Mouse (Mus musculus): ENCODE data around the gene Pkdcc. TPM values are rescaled to one million over a fixed set of nuclear protein-coding genes. Genes with fewer than 3 reads are reported as not detected.

Gene Pkdcc
- polyA plus RNA-seq, 1 experiment from 2014 or later = 10.7 TPM

DNA sequence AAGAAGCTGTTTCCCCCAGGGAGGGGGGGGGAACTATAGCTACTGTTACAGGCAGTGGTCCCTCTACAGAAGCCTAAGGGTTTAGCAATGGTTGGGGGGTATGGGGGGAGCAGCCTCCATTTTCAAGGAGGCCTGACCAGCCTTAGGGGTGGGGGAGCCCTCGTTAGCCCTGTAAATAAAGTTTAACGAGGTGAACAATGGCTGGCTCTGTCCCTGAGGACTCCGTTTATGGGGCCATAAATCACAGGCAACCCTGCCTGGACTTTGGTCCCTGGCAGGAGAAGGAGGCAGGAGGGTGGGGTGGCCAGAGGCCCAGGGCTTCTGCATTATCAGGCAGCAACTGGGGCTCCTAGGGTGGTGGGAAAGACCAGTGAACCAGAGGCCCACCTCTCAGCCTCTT, 7.6 kb downstream of the Pkdcc start:
- H3K36me3 ChIP-seq = peaks cover 40% of the 10 kb centered on the region
- H3K4me1 ChIP-seq (replicated peaks) = peaks cover 62% of the 10 kb centered on the region
- H3K4me2 ChIP-seq = no peak overlapping the region
- no peak for ATAC-seq (replicated peaks; ENCODE audit: insufficient number of reproducible peaks, insufficient read depth, low FRiP score, low read depth)
- WGBS = 62% methylated on average over 3 of the region's 3 CpGs
- H3K9ac ChIP-seq = 0 out of 2 replicates have a peak overlapping the region, but pooled peaks have one; percentile 6
- H3K9me3 ChIP-seq (replicated peaks) = no peaks in the 10 kb centered on the region
- H3K4me3 ChIP-seq = no peak overlapping the region
- H3K27me3 ChIP-seq = no peaks in the 10 kb centered on the region
- H3K27ac ChIP-seq = 0 out of 2 replicates have a peak overlapping the region, but pooled peaks have one; percentile 96

- Histone ChIP-seq H3K27me3 (no peaks in the 10 kb centered on the region), H3K9ac (no peak overlapping the region), H3K9me3 (replicated peaks) (no peaks in the 10 kb centered on the region), H3K4me3 (no peak overlapping the region), H3K4me1 (replicated peaks) (peaks cover 44% of the 10 kb centered on the region), H3K36me3 (peaks cover 40% of the 10 kb centered on the region), H3K27ac (0 out of 2 replicates have a peak overlapping the region, but pooled peaks have one; percentile 25), H3K4me2 (no peak overlapping the region)
- 71% methylated on average over 13 of the region's 13 CpGs for WGBS
- no peak for ATAC-seq (replicated peaks; ENCODE audit: insufficient number of reproducible peaks, insufficient read depth, low FRiP score, low read depth)
These were observed 9.4 kb downstream of the Pkdcc start for GRCm38 (mm10) chr17:83224451-83224971.

GRCm38 (mm10) chr17:83226395-83226986, 11.4 kb downstream of the Pkdcc start:
- H3K4me3 ChIP-seq = no peak overlapping the region
- H3K9me3 ChIP-seq (replicated peaks) = no peaks in the 10 kb centered on the region
- H3K36me3 ChIP-seq = peaks cover 40% of the 10 kb centered on the region
- peak overlapping the region; percentile 33 for H3K27ac ChIP-seq
- H3K4me1 ChIP-seq (replicated peaks) = peaks cover 33% of the 10 kb centered on the region
- no peaks in the 10 kb centered on the region for H3K27me3 ChIP-seq
- H3K4me2 ChIP-seq = no peak overlapping the region
- 77% methylated on average over 8 of the region's 8 CpGs for WGBS
- no peak for ATAC-seq (replicated peaks; ENCODE audit: insufficient number of reproducible peaks, insufficient read depth, low FRiP score, low read depth)
- no peak overlapping the region for H3K9ac ChIP-seq

DNA sequence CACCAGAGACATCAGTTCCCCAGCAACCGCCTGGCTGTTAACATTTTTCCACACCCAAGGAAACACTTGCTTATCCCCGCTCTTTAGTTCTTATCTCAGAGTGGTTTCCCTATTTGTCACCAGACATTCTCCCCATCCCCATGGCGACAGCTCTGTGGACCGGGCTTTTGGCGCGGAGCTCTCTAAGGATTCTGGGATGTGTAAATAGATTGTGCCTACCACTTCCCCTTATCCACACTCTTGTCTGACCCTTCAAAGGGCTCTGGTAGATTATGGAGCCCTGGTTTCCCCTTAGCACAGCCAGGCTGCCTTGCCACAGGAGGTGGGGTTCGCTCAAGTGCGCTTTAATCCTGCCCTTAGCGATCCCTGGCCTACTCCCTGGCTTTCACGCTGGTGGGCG, 16.3 kb downstream of the Pkdcc start:
- 0 out of 2 replicates have a peak, but pooled peaks have one; percentile 39 for ATAC-seq (replicated peaks; ENCODE audit: insufficient number of reproducible peaks, insufficient read depth, low FRiP score, low read depth)
- peaks cover 11% of the 10 kb centered on the region for H3K4me1 ChIP-seq (replicated peaks)
- H3K9ac ChIP-seq = no peak overlapping the region
- H3K27me3 ChIP-seq = no peaks in the 10 kb centered on the region
- no peaks in the 10 kb centered on the region; the same call in 1 of the 2 replicates for H3K36me3 ChIP-seq
- H3K9me3 ChIP-seq (replicated peaks) = no peaks in the 10 kb centered on the region
- H3K27ac ChIP-seq = no peak overlapping the region; the same call in 1 of the 2 replicates
- H3K4me2 ChIP-seq = peak overlapping the region; percentile 53
- peak overlapping the region; percentile 20 for H3K4me3 ChIP-seq
- 21% methylated on average over 11 of the region's 11 CpGs for WGBS

- WGBS = 69% methylated on average over 10 of the region's 10 CpGs
- Histone ChIP-seq H3K4me3 (no peak overlapping the region), H3K4me1 (replicated peaks) (peaks cover 9% of the 10 kb centered on the region), H3K27me3 (no peaks in the 10 kb centered on the region), H3K9ac (no peak overlapping the region), H3K9me3 (replicated peaks) (no peaks in the 10 kb centered on the region), H3K4me2 (no peak overlapping the region), H3K36me3 (no peaks in the 10 kb centered on the region), H3K27ac (no peak overlapping the region)
- no peak for ATAC-seq (replicated peaks; ENCODE audit: insufficient number of reproducible peaks, insufficient read depth, low FRiP score, low read depth)
These were observed 20.1 kb downstream of the Pkdcc start for GRCm38 (mm10) chr17:83235227-83235626.

DNA sequence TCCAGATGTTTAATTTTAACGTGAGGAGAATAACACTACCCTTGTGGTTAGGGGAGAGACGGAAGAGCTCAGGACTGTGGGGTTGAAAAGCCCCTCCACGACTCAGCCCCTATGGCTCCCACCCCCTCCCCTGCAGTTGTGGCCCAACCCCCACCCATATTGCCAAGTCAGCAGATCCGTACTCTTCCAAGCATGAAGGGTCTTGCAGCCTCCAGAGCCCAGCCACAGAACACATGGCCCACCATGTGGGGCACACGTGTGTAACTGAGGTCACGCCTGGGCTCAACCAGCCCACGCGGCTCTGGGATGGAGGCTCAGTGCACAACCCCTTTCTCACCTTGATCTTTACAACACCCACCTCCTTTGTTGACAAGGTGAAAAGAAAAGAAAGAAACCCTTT, 21.1 kb downstream of the Pkdcc start:
- WGBS = 79% methylated on average over 8 of the region's 8 CpGs
- no peak overlapping the region for H3K27ac ChIP-seq
- H3K4me2 ChIP-seq = no peak overlapping the region
- peaks cover 6% of the 10 kb centered on the region for H3K4me1 ChIP-seq (replicated peaks)
- no peak overlapping the region for H3K9ac ChIP-seq
- no peak for ATAC-seq (replicated peaks; ENCODE audit: insufficient number of reproducible peaks, insufficient read depth, low FRiP score, low read depth)
- H3K9me3 ChIP-seq (replicated peaks) = no peaks in the 10 kb centered on the region
- no peaks in the 10 kb centered on the region for H3K36me3 ChIP-seq
- no peaks in the 10 kb centered on the region for H3K27me3 ChIP-seq
- H3K4me3 ChIP-seq = no peak overlapping the region

DNA sequence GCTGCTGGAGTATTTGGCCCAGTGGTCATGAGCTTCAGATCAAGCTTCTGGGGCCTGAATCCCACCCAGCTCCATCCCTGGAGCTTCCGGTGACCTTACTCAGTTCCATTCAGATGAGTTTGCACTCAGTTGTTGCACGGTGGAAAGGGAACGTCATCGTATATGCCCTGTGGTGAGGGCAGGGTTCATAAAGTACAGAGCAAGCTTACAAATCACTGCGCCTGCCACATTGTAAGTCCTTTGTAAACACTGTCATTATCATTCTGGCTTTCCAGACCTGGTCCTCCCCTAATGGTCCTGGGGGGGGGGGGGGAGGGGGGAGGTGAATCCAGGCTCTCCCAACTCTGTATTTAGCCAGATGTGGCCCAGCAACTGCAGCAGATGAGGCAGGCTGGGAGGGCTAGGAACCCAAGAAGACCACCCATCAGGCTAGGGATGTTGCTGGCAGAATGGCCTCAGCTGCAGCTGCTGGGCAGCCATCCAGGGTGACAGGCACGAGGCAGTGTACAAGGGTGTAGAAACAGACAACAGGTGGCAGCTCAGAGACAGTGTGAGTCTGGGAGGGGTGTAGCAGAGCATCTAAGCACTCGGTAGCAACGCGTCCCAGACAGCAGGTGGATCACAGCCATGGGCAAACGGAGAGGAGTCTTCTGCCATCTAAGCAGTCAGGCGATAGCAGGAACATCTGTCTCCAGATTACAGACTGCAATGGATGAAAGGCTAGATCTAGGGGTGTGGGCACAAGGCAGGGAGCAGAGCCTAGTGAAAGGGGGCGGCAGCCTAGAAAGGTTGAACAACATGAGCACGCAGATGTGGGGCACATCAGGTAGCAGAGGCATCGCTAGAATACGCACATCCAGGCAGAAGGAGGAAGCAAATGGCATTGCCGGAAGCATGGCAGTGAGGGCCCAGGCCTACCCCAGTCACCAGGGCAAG, 23.3 kb downstream of the Pkdcc start:
- no peak overlapping the region for H3K27ac ChIP-seq

GRCm38 (mm10) chr17:83244502-83244901, 29.4 kb downstream of the Pkdcc start:
- Histone ChIP-seq H3K9ac (no peak overlapping the region), H3K4me1 (replicated peaks) (peaks cover 7% of the 10 kb centered on the region)
- WGBS = 50% methylated on average over 1 of the region's 1 CpGs

More for the DNA sequence above, 23.3 kb downstream of the Pkdcc start:
- no peaks in the 10 kb centered on the region for H3K36me3 ChIP-seq
- ATAC-seq (replicated peaks; ENCODE audit: insufficient number of reproducible peaks, insufficient read depth, low FRiP score, low read depth) = no peak
- H3K4me1 ChIP-seq (replicated peaks) = no peaks in the 10 kb centered on the region
- H3K4me2 ChIP-seq = no peak overlapping the region
- no peaks in the 10 kb centered on the region for H3K27me3 ChIP-seq
- 71% methylated on average over 16 of the region's 16 CpGs for WGBS
- no peak overlapping the region for H3K4me3 ChIP-seq
- H3K9me3 ChIP-seq (replicated peaks) = no peaks in the 10 kb centered on the region
- H3K9ac ChIP-seq = no peak overlapping the region

GRCm38 (mm10) chr17:83245460-83245859, 30.4 kb downstream of the Pkdcc start:
- Histone ChIP-seq H3K27ac (no peak overlapping the region), H3K4me3 (no peak overlapping the region), H3K27me3 (peaks cover 9% of the 10 kb centered on the region; the same call in 1 of the 2 replicates), H3K36me3 (no peaks in the 10 kb centered on the region), H3K4me2 (no peak overlapping the region), H3K9me3 (replicated peaks) (no peaks in the 10 kb centered on the region), H3K9ac (no peak overlapping the region), H3K4me1 (replicated peaks) (peaks cover 7% of the 10 kb centered on the region)
- 65% methylated on average over 3 of the region's 3 CpGs for WGBS
- ATAC-seq (replicated peaks; ENCODE audit: insufficient number of reproducible peaks, insufficient read depth, low FRiP score, low read depth) = no peak

More at GRCm38 (mm10) chr17:83244502-83244901, 29.4 kb downstream of the Pkdcc start:
- Histone ChIP-seq H3K27me3 (0 out of 2 replicates have a peak, but pooled peaks cover 2% of the 10 kb centered on the region), H3K4me3 (no peak overlapping the region), H3K9me3 (replicated peaks) (no peaks in the 10 kb centered on the region), H3K4me2 (no peak overlapping the region), H3K36me3 (no peaks in the 10 kb centered on the region), H3K27ac (no peak overlapping the region)
- no peak for ATAC-seq (replicated peaks; ENCODE audit: insufficient number of reproducible peaks, insufficient read depth, low FRiP score, low read depth)

- ATAC-seq (replicated peaks; ENCODE audit: insufficient number of reproducible peaks, insufficient read depth, low FRiP score, low read depth) = no peak
- Histone ChIP-seq H3K36me3 (no peaks in the 10 kb centered on the region), H3K9ac (no peak overlapping the region), H3K4me1 (replicated peaks) (peaks cover 7% of the 10 kb centered on the region), H3K27me3 (peaks cover 9% of the 10 kb centered on the region; the same call in 1 of the 2 replicates), H3K4me2 (0 out of 2 replicates have a peak overlapping the region, but pooled peaks have one; percentile 18), H3K9me3 (replicated peaks) (no peaks in the 10 kb centered on the region), H3K4me3 (no peak overlapping the region), H3K27ac (no peak overlapping the region)
- WGBS = 51% methylated on average over 7 of the region's 7 CpGs
These were observed 31.0 kb downstream of the Pkdcc start for GRCm38 (mm10) chr17:83246090-83246489.

DNA sequence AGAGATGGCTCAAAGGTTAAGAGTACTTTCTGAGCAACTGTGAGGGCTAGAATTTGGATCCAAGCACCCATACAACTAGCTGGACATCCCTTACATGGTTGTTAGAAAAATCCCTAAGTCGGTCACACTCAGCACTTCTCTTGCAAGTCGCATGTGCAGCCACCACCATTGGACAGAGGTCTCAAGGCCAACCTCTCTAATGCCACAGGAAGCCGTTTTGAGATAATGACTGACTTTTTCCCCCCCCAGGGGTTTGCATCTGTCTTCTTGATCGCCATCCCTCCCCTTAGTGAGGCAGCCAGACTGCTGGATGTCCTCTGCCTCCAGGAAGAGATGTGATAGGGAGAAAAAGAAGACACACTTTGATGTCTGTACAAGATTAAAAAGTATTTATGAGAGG, 32.1 kb downstream of the Pkdcc start:
- no peak overlapping the region for H3K9ac ChIP-seq
- no peak overlapping the region for H3K27ac ChIP-seq

More for the DNA sequence above, 32.1 kb downstream of the Pkdcc start:
- no peaks in the 10 kb centered on the region for H3K36me3 ChIP-seq
- ATAC-seq (replicated peaks; ENCODE audit: insufficient number of reproducible peaks, insufficient read depth, low FRiP score, low read depth) = no peak
- H3K9me3 ChIP-seq (replicated peaks) = no peaks in the 10 kb centered on the region
- peaks cover 7% of the 10 kb centered on the region for H3K4me1 ChIP-seq (replicated peaks)
- no peak overlapping the region for H3K4me2 ChIP-seq
- peaks cover 9% of the 10 kb centered on the region; the same call in 1 of the 2 replicates for H3K27me3 ChIP-seq
- 52% methylated on average over 4 of the region's 4 CpGs for WGBS
- no peak overlapping the region for H3K4me3 ChIP-seq
